Mouse (Mus musculus) testis, adult 2 months (tissue): ENCODE data around the gene Zfp987. TPM values are rescaled to one million over a fixed set of nuclear protein-coding genes. Genes with fewer than 3 reads are reported as not detected.

Experiments used
- polyA plus RNA-seq: library from polyadenylated mRNA; depleted of rRNA; stranded (reverse); fragments of >200 nt; gene quantifications from 2 replicates; pipeline ENCODE4 v1.2.3, GENCODE M21; 2012; rRNA removed

The Zfp987 gene
- polyA plus RNA-seq, 1 experiment, result 0.04 TPM

Other genes with a start within 250 kb of the Zfp987 start
- gene Zfp986, start 228.5 kb upstream of the Zfp987 start, polyA plus RNA-seq, result not detected in 2 replicates
- gene Zfp600, start 59.5 kb downstream of the Zfp987 start, polyA plus RNA-seq, result 0.04 TPM in 2 replicates